Mouse (Mus musculus) right cerebral cortex, postnatal 14 days (tissue): ENCODE measurements at regions not wholly inside any gene's neighbourhood (a gene's known extent, or its start where the extent isn't known, plus 50 kb on each side); places are given as distances from the start of the nearest gene placed in this dataset.
"Not testable (repeated sequence)": the region's sequence is repeated elsewhere in the genome, so short reads cannot be mapped to it uniquely, and the experiment has no call there.

ENCODE experiments used
- DNase-seq: peaks from one replicate; pipeline ENCODE4 v3.0.0; 2022

- DNase-seq = no peak
Observed at GRCm38 (mm10) chr3:68795641-68796040, 73.7 kb upstream of the 1110032F04Rik start.

- DNase-seq = not testable (repeated sequence)
Observed at GRCm38 (mm10) chr3:68798408-68798807, 71.0 kb upstream of the 1110032F04Rik start.

DNA sequence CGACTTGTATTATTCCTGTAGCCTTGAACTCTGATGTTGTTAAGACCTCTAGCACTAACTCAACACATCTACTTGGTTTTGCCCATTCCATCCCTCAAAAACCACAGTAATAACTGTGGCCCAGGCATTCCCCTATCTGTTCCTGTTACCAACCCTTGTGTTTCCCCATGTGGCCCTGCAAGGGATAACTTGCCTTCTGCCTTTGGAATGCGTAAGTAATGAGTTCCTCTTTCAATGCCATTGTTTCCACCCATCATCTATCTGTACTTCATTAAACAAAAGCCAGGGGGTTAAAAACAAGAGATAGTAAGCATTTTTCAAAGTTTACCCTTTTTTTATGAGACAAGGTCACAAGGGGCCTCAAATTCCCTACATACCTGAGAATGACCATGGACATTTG is 60.5 kb upstream of the 1110032F04Rik start:
- no peak for DNase-seq

DNA sequence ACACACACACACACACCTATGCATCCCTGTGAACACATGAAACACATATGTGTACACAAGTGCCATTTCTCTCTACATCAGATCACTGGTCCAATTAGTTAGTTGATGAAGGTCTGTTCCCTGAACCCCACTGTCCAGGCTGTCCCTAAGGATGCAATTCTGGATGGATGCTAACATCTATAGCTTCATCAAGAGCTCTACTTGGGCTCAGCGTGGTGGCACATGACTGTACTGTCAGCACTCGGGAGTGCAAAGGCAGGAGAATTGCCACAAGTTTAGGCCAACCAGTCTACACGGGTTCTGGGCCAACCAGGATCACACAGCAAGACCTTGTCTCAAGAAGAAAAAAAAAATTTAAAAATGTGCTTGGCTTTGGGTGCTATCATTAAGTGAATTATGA is 55.9 kb upstream of the 1110032F04Rik start:
- DNase-seq = no peak

GRCm38 (mm10) chr3:68814011-68814690 is 55.2 kb upstream of the 1110032F04Rik start:
- no peak for DNase-seq

DNA sequence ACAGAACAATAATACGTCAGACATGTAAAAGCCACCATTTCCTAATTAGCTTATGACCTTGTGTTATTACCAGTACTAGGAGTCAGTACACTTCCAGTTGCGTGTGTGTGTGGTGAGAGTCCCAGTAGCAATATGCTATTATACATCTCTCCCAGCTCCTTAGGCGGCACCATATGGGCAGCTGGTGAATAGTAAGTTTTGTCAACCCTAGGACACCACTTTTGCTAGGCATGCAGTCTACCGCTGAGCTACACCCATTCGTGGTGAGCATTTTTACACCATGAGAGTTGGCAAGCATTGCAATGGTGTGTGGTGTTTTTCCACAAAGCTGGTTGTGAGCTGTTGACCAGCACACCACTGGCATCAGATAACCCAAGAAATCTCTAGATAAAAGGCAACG is 53.8 kb upstream of the 1110032F04Rik start:
- DNase-seq = no peak

DNA sequence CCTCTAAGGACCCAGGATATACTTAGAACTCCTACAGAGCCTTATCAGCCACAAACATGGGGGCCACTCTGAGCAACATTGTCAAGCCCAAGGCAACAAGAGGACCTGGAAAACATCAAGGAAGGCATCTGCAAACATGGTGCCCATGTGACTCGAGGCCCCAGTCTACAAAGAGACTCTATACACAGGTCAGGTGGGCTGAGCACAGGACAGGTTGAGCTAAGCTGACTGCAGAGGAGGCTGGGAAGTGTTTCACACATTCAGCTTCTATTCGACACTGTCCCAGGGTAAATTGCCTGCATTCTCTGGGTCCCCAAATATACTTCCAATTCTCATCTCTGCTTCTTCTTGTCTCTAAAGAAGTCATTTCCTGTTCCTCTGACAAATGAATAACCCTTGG is 52.1 kb upstream of the 1110032F04Rik start:
- no peak for DNase-seq
